13 mouse cellular contexts compared by ENCODE assay signal in the genomic region with DNA sequence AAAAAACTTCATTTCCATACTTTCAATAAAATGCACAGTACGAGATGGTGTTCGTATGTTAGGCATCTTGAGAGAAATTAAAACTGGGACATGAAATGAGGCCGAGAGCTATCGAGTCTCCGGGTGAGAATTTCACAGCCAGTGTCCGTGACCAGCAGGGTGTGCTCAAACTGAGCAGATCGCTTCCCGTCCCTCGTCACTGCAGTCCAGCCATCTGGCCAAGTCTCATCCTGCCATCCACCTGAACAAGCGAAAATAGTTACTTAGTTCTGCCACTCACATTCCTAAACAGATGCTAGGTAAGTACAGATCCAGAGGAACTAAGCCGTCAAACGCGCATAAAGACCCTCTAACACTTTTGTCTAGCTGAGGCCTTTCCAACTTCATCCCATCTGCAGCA. TPM values are rescaled to one million over a fixed set of nuclear protein-coding genes. Genes with fewer than 3 reads are reported as not detected.
DNase-seq lines count a peak whose midpoint lies in the region; ATAC-seq and TF ChIP-seq lines count a peak whose summit lies in the region.
"Had no signal": no experiment of that assay in that cellular context is flagged by ENCODE, and none has a peak within 500 bp of the region (broad histone marks: within the 10 kb centered on the region; RNA-seq: fewer than 3 reads in every experiment).

No protein-coding gene starts in this region.

- H3K4me1 ChIP-seq in heart, adult 2 months (ENCODE audit: control insufficient read depth, insufficient read depth, low read length) = no peaks in the 10 kb centered on the region
- no peaks in the 10 kb centered on the region for H3K4me1 ChIP-seq in midbrain, embryonic 14.5 days (ENCODE audit: control insufficient read depth, insufficient read depth, low read length)
- H3K4me1 ChIP-seq in midbrain, embryonic 13.5 days (replicated peaks) = no peaks in the 10 kb centered on the region
- H3K4me1 ChIP-seq in embryonic fibroblast, embryonic 13.5 days (ENCODE audit: control insufficient read depth, insufficient read depth, low read length) = no peaks in the 10 kb centered on the region
- no peaks in the 10 kb centered on the region for H3K4me1 ChIP-seq in limb, embryonic 10.5 days

- no peak for TF ChIP-seq EP300 in heart, adult 2 months (IDR thresholded peaks at IDR 0.05; ENCODE audit: insufficient read depth, low read depth, low read length)

- DNase-seq in heart, adult 2 months = no peak
- no peak for DNase-seq in heart, adult 8-10 months (ENCODE audit: low spot score)
- DNase-seq in midbrain, embryonic 14.5 days = peak; percentile 37
- no peak for DNase-seq in limb, embryonic 10.5 days (ENCODE audit: low spot score)
- DNase-seq: adrenal gland, adult 2 months had no signal

- intact Hi-C loops in heart, adult 2 months (cut with DNase I) = loop anchor here (10.0 kb wide), 1 partner anchor 155 kb away; no protein-coding TSS in a partner anchor

- no peak overlapping the region for H3K4me3 ChIP-seq in heart, adult 2 months
- H3K4me3 ChIP-seq in midbrain, embryonic 14.5 days (replicated peaks; ENCODE audit: low read depth, low read length) = no peak overlapping the region
- H3K4me3 ChIP-seq in midbrain, embryonic 13.5 days (replicated peaks) = no peak overlapping the region
- no peak overlapping the region for H3K4me3 ChIP-seq in embryonic fibroblast, embryonic 13.5 days (ENCODE audit: insufficient read depth, low read length)
- H3K4me3 ChIP-seq in limb, embryonic 10.5 days = no peak overlapping the region

- H3K9me3 ChIP-seq in midbrain, embryonic 14.5 days (ENCODE audit: control insufficient read depth, low read length) = no peaks in the 10 kb centered on the region
- H3K9me3 ChIP-seq in midbrain, embryonic 13.5 days = no peaks in the 10 kb centered on the region
- no peaks in the 10 kb centered on the region for H3K9me3 ChIP-seq in limb, embryonic 10.5 days (replicated peaks)

- TF ChIP-seq POLR2A in heart, adult 2 months (IDR thresholded peaks at IDR 0.05; ENCODE audit: insufficient read depth, low read depth, low read length) = no peak
- no peak for TF ChIP-seq POLR2A in embryonic fibroblast, embryonic 13.5 days (IDR thresholded peaks at IDR 0.05; ENCODE audit: low read depth, low read length)

- no peaks in the 10 kb centered on the region for H3K27me3 ChIP-seq in heart, adult 2 months (ENCODE audit: control insufficient read depth, insufficient read depth, low read length)
- H3K27me3 ChIP-seq in midbrain, embryonic 14.5 days (ENCODE audit: control insufficient read depth, insufficient read depth, low read length) = no peaks in the 10 kb centered on the region
- no peaks in the 10 kb centered on the region for H3K27me3 ChIP-seq in midbrain, embryonic 13.5 days
- H3K27me3 ChIP-seq in limb, embryonic 10.5 days (ENCODE audit: low read depth, poor library complexity, severe bottlenecking) = no peaks in the 10 kb centered on the region

- H3K4me2 ChIP-seq in midbrain, embryonic 14.5 days (ENCODE audit: low read length) = no peak overlapping the region
- H3K4me2 ChIP-seq in midbrain, embryonic 13.5 days (replicated peaks) = no peak overlapping the region

- peak; percentile 46 for TF ChIP-seq CTCF in heart, adult 2 months (IDR thresholded peaks at IDR 0.05)
- peak; percentile 52; the same call in 1 of the 2 replicates for TF ChIP-seq CTCF in embryonic fibroblast, embryonic 13.5 days (IDR thresholded peaks at IDR 0.05; ENCODE audit: borderline replicate concordance, insufficient read depth, low read length)

- WGBS in heart, adult 2 months = 84% methylated on average over 13 of the region's 13 CpGs
- WGBS in midbrain, embryonic 14.5 days = 85% methylated on average over 13 of the region's 13 CpGs
- WGBS in midbrain, embryonic 13.5 days = 85% methylated on average over 13 of the region's 13 CpGs
- WGBS in limb, embryonic 10.5 days = 91% methylated on average over 13 of the region's 13 CpGs

- H3K27ac ChIP-seq in heart, adult 2 months = no peak overlapping the region
- H3K27ac ChIP-seq in midbrain, embryonic 14.5 days (replicated peaks; ENCODE audit: low read depth, low read length) = no peak overlapping the region
- no peak overlapping the region for H3K27ac ChIP-seq in midbrain, embryonic 13.5 days
- no peak overlapping the region for H3K27ac ChIP-seq in embryonic fibroblast, embryonic 13.5 days (ENCODE audit: insufficient read depth, low read length)
- H3K27ac ChIP-seq in limb, embryonic 10.5 days = no peak overlapping the region

- H3K36me3 ChIP-seq in heart, adult 2 months (ENCODE audit: control insufficient read depth, insufficient read depth, low read length) = no peaks in the 10 kb centered on the region
- H3K36me3 ChIP-seq in midbrain, embryonic 14.5 days (ENCODE audit: control insufficient read depth, insufficient read depth, low read length) = peaks cover 84% of the 10 kb centered on the region
- peaks cover 70% of the 10 kb centered on the region for H3K36me3 ChIP-seq in midbrain, embryonic 13.5 days
- peaks cover 96% of the 10 kb centered on the region for H3K36me3 ChIP-seq in limb, embryonic 10.5 days

- no peak overlapping the region for H3K9ac ChIP-seq in heart, adult 2 months (ENCODE audit: low read depth, low read length)
- H3K9ac ChIP-seq in midbrain, embryonic 14.5 days (replicated peaks; ENCODE audit: low read length) = no peak overlapping the region
- H3K9ac ChIP-seq in midbrain, embryonic 13.5 days (replicated peaks) = no peak overlapping the region

- H3K79me2 ChIP-seq in heart, adult 2 months (replicated peaks; ENCODE audit: control insufficient read depth, insufficient read depth, low read length) = no peaks in the 10 kb centered on the region

- no peak for ATAC-seq in midbrain, embryonic 14.5 days (ENCODE audit: low FRiP score, low TSS enrichment)
- no peak for ATAC-seq in midbrain, embryonic 13.5 days
- no peak for ATAC-seq in erythroid progenitor cell, adult 5-6 weeks (replicated peaks; ENCODE audit: low FRiP score, poor library complexity, severe bottlenecking)
- ATAC-seq in monocyte, adult 5-6 weeks (replicated peaks; ENCODE audit: insufficient number of reproducible peaks, low FRiP score, low TSS enrichment, poor library complexity, severe bottlenecking) = no peak
- ATAC-seq: hindbrain, embryonic 16.5 days had no signal

RNA-seq across cellular contexts. Expression of a gene that starts 17.4 kb away (rescaled TPM):
- total RNA-seq in heart, adult 2 months (2021) = 10 to 100 TPM; 74.1 to 82.3 TPM
- 40.7 and 72.7 TPM in 2 replicates for polyA plus RNA-seq in heart, adult 2 months (2012; rRNA removed)
- total RNA-seq in heart, adult 8-10 months (2022) = 10 to 100 TPM; 79.6 to 88.4 (median 83.5) TPM
- 220 and 238 TPM in 2 replicates for polyA plus RNA-seq in midbrain, embryonic 14.5 days (2014; fragmentation: Nextera tagmentation; extraction: Ambion mirVana)
- 243 and 250 TPM in 2 replicates for polyA plus RNA-seq in midbrain, embryonic 13.5 days (2015; fragmentation: Nextera tagmentation; extraction: Ambion mirVana)
- 124 and 129 TPM in 2 replicates for polyA plus RNA-seq in embryonic fibroblast, embryonic 13.5 days (2011; ENCODE audit: insufficient read length, low read depth, missing spikeins)
- 15.1 and 28.5 TPM in 2 replicates for total RNA-seq in erythroid progenitor cell, adult 5-6 weeks (2015; ENCODE audit: low replicate concordance)
- total RNA-seq in erythroid progenitor cell, adult 5-6 weeks (2017; ENCODE audit: low replicate concordance) = 12.1 and 19.9 TPM in 2 replicates
- polyA plus RNA-seq in limb, embryonic 10.5 days (2016; fragmentation: Nextera tagmentation; extraction: Ambion mirVana) = 256 and 282 TPM in 2 replicates
- total RNA-seq in monocyte, adult 5-6 weeks (2017) = 70.8 to 87.6 TPM (median 73.7 TPM) in 3 replicates

RNA-seq across cellular contexts. Expression of a gene that starts 29.1 kb away (rescaled TPM):
- 10 to 100 TPM; 34.5 to 39.1 TPM for total RNA-seq in heart, adult 2 months (2021)
- 21.3 and 37.3 TPM in 2 replicates for polyA plus RNA-seq in heart, adult 2 months (2012; rRNA removed)
- total RNA-seq in heart, adult 8-10 months (2022) = 10 to 100 TPM; 38.3 to 41.3 (median 40.2) TPM
- 48.2 and 60.3 TPM in 2 replicates for polyA plus RNA-seq in midbrain, embryonic 14.5 days (2014; fragmentation: Nextera tagmentation; extraction: Ambion mirVana)
- 43.4 and 46.6 TPM in 2 replicates for polyA plus RNA-seq in midbrain, embryonic 13.5 days (2015; fragmentation: Nextera tagmentation; extraction: Ambion mirVana)
- polyA plus RNA-seq in embryonic fibroblast, embryonic 13.5 days (2011; ENCODE audit: insufficient read length, low read depth, missing spikeins) = 62.3 and 63.5 TPM in 2 replicates
- 32.7 and 39.3 TPM in 2 replicates for total RNA-seq in erythroid progenitor cell, adult 5-6 weeks (2015; ENCODE audit: low replicate concordance)
- 29.7 and 40.6 TPM in 2 replicates for total RNA-seq in erythroid progenitor cell, adult 5-6 weeks (2017; ENCODE audit: low replicate concordance)
- 49.7 and 51.1 TPM in 2 replicates for polyA plus RNA-seq in limb, embryonic 10.5 days (2016; fragmentation: Nextera tagmentation; extraction: Ambion mirVana)
- total RNA-seq in monocyte, adult 5-6 weeks (2017) = 31.1 to 53.7 TPM (median 42.6 TPM) in 3 replicates

RNA-seq across cellular contexts. Expression of a gene that starts 45.0 kb away (rescaled TPM):
- total RNA-seq in heart, adult 2 months (2021) = not detected
- polyA plus RNA-seq in heart, adult 2 months (2012; rRNA removed) = not detected in 2 replicates
- not detected for total RNA-seq in heart, adult 8-10 months (2022)
- polyA plus RNA-seq in midbrain, embryonic 14.5 days (2014; fragmentation: Nextera tagmentation; extraction: Ambion mirVana) = not detected in 2 replicates
- polyA plus RNA-seq in midbrain, embryonic 13.5 days (2015; fragmentation: Nextera tagmentation; extraction: Ambion mirVana) = not detected in 2 replicates
- polyA plus RNA-seq in embryonic fibroblast, embryonic 13.5 days (2011; ENCODE audit: insufficient read length, low read depth, missing spikeins) = not detected in 2 replicates
- not detected in 2 replicates for total RNA-seq in erythroid progenitor cell, adult 5-6 weeks (2015; ENCODE audit: low replicate concordance)
- not detected in 2 replicates for total RNA-seq in erythroid progenitor cell, adult 5-6 weeks (2017; ENCODE audit: low replicate concordance)
- not detected in 2 replicates for polyA plus RNA-seq in limb, embryonic 10.5 days (2016; fragmentation: Nextera tagmentation; extraction: Ambion mirVana)
- total RNA-seq in monocyte, adult 5-6 weeks (2017) = not detected in 3 replicates
- total RNA-seq: gastrocnemius, adult 8-10 months had no signal
- polyA plus RNA-seq: embryonic facial prominence, embryonic 11.5 days; hindbrain, embryonic 16.5 days; limb, embryonic 11.5 days had no signal
